In the genomic region with DNA sequence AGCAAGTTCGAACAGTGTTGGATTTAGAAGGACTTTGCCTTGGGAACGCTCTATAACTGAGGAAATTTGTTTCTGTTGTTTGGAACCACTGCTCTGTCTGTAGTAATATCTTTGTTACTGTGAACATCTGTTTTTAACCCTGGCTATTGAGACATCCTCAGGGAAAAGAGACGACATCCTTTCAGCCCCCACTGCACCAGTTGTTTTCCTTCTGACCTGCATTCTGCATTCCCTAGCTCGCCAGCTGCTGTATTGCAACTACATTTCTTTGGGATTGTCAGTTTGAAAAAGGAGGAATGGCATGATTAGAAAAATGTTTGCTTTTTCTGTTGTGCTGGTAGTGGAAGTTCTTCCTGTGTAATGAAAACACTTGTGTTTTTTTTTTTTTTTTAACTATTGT, we compare ENCODE assay signal across 23 mouse cellular contexts. TPM values are rescaled to one million over a fixed set of nuclear protein-coding genes. Genes with fewer than 3 reads are reported as not detected.
"Had no signal": no experiment of that assay in that cellular context is flagged by ENCODE, and none has a peak within 500 bp of the region (broad histone marks: within the 10 kb centered on the region; RNA-seq: fewer than 3 reads in every experiment).

No protein-coding gene starts in this region.

- H3K27me3 ChIP-seq: limb, embryonic 12.5 days; liver, embryonic 12.5 days; liver, embryonic 15.5 days; lung, embryonic 15.5 days; midbrain, embryonic 12.5 days; midbrain, embryonic 15.5 days; neural tube, embryonic 12.5 days; neural tube, embryonic 15.5 days had no signal

- H3K9me3 ChIP-seq: limb, embryonic 12.5 days; liver, embryonic 12.5 days; liver, embryonic 15.5 days; lung, embryonic 15.5 days; midbrain, embryonic 12.5 days; midbrain, embryonic 15.5 days; neural tube, embryonic 12.5 days; neural tube, embryonic 15.5 days had no signal

- DNase-seq: kidney, adult 11 months; kidney, adult 8-10 months; kidney, postnatal 25 days; layer of hippocampus, adult 9-11 months; liver; lung, adult 18-20 months; right cerebral cortex, adult 18-20 months; right cerebral cortex, postnatal 14 days; right cerebral cortex, postnatal 4 days; thymus, adult 18-20 months; thymus, postnatal 36 days had no signal

- H3K4me2 ChIP-seq: limb, embryonic 12.5 days; liver, embryonic 12.5 days; liver, embryonic 15.5 days; lung, embryonic 15.5 days; midbrain, embryonic 12.5 days; midbrain, embryonic 15.5 days; neural tube, embryonic 12.5 days; neural tube, embryonic 15.5 days had no signal

- H3K4me1 ChIP-seq: limb, embryonic 12.5 days; liver, embryonic 12.5 days; liver, embryonic 15.5 days; lung, embryonic 15.5 days; midbrain, embryonic 12.5 days; midbrain, embryonic 15.5 days; neural tube, embryonic 12.5 days; neural tube, embryonic 15.5 days had no signal

- H3K4me3 ChIP-seq: layer of hippocampus, adult 2 months; limb, embryonic 12.5 days; liver, embryonic 12.5 days; liver, embryonic 15.5 days; lung, embryonic 15.5 days; midbrain, embryonic 12.5 days; midbrain, embryonic 15.5 days; neural tube, embryonic 12.5 days; neural tube, embryonic 15.5 days had no signal

- H3K9ac ChIP-seq: limb, embryonic 12.5 days; liver, embryonic 12.5 days; liver, embryonic 15.5 days; lung, embryonic 15.5 days; midbrain, embryonic 12.5 days; midbrain, embryonic 15.5 days; neural tube, embryonic 12.5 days; neural tube, embryonic 15.5 days had no signal

- H3K27ac ChIP-seq: kidney, postnatal 0 days; layer of hippocampus, adult 2 months; limb, embryonic 12.5 days; liver, embryonic 12.5 days; liver, embryonic 15.5 days; lung, embryonic 15.5 days; macrophage; midbrain, embryonic 12.5 days; midbrain, embryonic 15.5 days; neural tube, embryonic 12.5 days; neural tube, embryonic 15.5 days had no signal

- ATAC-seq: liver, embryonic 12.5 days; midbrain, embryonic 15.5 days had no signal

RNA-seq across cellular contexts. Expression of a gene that starts 38.8 kb away (rescaled TPM):
- total RNA-seq: megakaryocyte, adult 5-6 weeks had no signal
- polyA plus RNA-seq: macrophage had no signal
